Mouse (Mus musculus): ENCODE data around the gene Gm136. TPM values are rescaled to one million over a fixed set of nuclear protein-coding genes. Genes with fewer than 3 reads are reported as not detected.

Gene Gm136
- not detected in 2 replicates for polyA plus RNA-seq (2011; ENCODE audit: insufficient read depth, insufficient read length, low read depth, missing spikeins)

DNA sequence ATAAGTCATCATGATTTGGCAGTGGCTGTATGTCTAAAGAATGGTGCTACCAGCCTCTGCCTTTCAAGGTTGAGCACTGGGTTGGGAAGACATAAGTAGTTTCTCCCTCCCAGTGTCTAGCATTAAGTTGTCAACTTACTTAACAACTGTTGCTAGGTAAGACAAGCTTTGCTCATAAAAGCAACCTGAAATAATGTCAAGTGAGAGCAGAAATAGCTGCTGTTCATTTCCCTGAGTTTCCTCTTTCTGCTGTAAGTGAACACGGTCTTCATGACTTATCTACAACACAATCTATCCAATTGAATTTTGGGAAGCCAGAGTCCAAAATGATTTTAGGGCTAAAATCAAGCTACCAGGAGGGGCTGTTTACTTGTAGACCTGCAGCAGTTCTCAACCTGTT is at the start of gene Gm136:
Gm136 (minus strand) TSS at position 101 of the 400 bp plus-strand sequence.
- no peaks in the 10 kb centered on the region for H3K4me1 ChIP-seq (ENCODE audit: control insufficient read depth, insufficient read depth, low read length)
- no peak for TF ChIP-seq POLR2A (IDR thresholded peaks at IDR 0.05; ENCODE audit: insufficient read depth, low read length)
- no peak for TF ChIP-seq EP300 (IDR thresholded peaks at IDR 0.05; ENCODE audit: insufficient read depth, low read depth, low read length)
- TF ChIP-seq CTCF (IDR thresholded peaks at IDR 0.05; ENCODE audit: low read depth, low read length): no peak
- no peak within 1 kb of the TSS for H3K4me3 ChIP-seq (ENCODE audit: low read depth, low read length)
- no peaks in the 10 kb centered on the region for H3K9me3 ChIP-seq (replicated peaks; ENCODE audit: control insufficient read depth, insufficient read depth, low read length, poor library complexity, severe bottlenecking)
- H3K27ac ChIP-seq (ENCODE audit: insufficient read depth, low read length): no peak within 1 kb of the TSS
- no peaks in the 10 kb centered on the region; the same call in 1 of the 2 replicates for H3K27me3 ChIP-seq (ENCODE audit: control insufficient read depth, insufficient read depth, low read length, poor library complexity, severe bottlenecking)
- H3K9ac ChIP-seq (ENCODE audit: low read depth, poor library complexity, severe bottlenecking): no peak within 1 kb of the TSS
- H3K36me3 ChIP-seq (ENCODE audit: control insufficient read depth, insufficient read depth, low read length, poor library complexity, severe bottlenecking): no peaks in the 10 kb centered on the region

DNA sequence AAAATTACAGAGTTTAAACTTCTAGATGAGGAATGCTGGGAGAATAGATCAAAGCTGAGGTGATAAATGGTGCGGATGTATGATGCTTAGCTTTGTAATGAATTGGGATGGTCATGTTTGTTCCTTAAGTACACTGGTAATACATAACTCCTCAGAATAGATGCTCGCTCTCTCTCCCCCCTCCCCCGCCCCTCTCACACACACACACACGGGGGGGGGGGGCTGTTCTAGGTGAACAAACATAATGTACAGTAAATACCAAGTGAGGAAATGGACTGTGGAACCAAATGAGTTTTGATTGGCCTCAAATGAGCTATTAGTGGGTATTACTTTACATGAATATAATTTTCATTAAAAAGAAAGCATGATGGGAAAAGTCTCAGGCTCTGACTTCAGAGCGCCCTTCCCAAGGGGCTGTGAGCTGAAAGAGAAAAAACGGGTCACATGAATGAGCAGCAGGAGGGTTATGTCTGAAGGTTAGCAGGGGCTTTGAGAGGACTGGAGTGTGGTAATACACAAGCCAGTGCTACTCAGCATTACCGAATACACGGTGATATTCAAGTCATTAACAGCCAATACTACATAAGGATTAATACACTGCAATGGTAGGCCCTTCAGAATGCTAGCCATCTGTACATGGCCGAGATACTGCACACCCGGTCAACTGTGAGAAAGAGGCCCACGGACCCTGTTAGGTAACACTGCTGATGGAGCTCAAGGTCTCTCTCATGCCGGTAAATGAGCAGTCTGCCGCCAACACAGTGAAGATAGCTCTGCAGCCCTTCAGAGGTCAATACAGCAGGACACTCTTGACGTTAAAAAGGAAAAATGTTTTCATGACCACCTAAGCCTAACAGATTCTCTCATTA is 45.3 kb upstream of the Gm136 start:
- Histone ChIP-seq H3K9me3 (replicated peaks; ENCODE audit: control insufficient read depth, insufficient read depth, low read length, poor library complexity, severe bottlenecking) (no peaks in the 10 kb centered on the region), H3K27me3 (ENCODE audit: control insufficient read depth, insufficient read depth, low read length, poor library complexity, severe bottlenecking) (no peaks in the 10 kb centered on the region), H3K4me1 (ENCODE audit: control insufficient read depth, insufficient read depth, low read length) (no peaks in the 10 kb centered on the region), H3K36me3 (ENCODE audit: control insufficient read depth, insufficient read depth, low read length, poor library complexity, severe bottlenecking) (peaks cover 6% of the 10 kb centered on the region), H3K9ac (ENCODE audit: low read depth, poor library complexity, severe bottlenecking) (no peak overlapping the region), H3K4me3 (ENCODE audit: low read depth, low read length) (no peak overlapping the region), H3K27ac (ENCODE audit: insufficient read depth, low read length) (no peak overlapping the region)
- no peak for TF ChIP-seq CTCF (IDR thresholded peaks at IDR 0.05; ENCODE audit: low read depth, low read length)
- no peak for TF ChIP-seq EP300 (IDR thresholded peaks at IDR 0.05; ENCODE audit: insufficient read depth, low read depth, low read length)
- TF ChIP-seq POLR2A (IDR thresholded peaks at IDR 0.05; ENCODE audit: insufficient read depth, low read length): no peak

DNA sequence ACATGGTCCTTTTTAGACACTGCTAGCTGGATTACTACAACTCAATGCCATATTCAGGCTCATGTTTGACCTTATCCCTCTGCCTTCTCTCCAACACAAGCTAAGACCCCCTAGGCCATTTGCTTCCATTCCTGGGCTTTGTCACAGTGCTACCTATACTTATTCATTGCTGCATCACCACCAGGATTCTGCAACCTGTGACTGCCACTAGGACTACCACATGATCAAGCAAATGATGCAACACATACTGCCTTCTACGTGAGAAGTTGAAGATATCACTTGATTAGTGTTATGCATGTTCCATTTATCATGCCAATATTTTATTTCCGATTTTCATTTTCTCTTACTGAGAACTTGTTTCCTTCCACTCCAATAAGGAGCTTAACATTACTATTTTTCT is 41.9 kb upstream of the Gm136 start:
- no peak overlapping the region for H3K27ac ChIP-seq (ENCODE audit: insufficient read depth, low read length)
- H3K4me3 ChIP-seq (ENCODE audit: low read depth, low read length): no peak overlapping the region
- no peak overlapping the region for H3K9ac ChIP-seq (ENCODE audit: low read depth, poor library complexity, severe bottlenecking)
- no peaks in the 10 kb centered on the region for H3K36me3 ChIP-seq (ENCODE audit: control insufficient read depth, insufficient read depth, low read length, poor library complexity, severe bottlenecking)
- H3K4me1 ChIP-seq (ENCODE audit: control insufficient read depth, insufficient read depth, low read length): no peaks in the 10 kb centered on the region
- no peaks in the 10 kb centered on the region for H3K27me3 ChIP-seq (ENCODE audit: control insufficient read depth, insufficient read depth, low read length, poor library complexity, severe bottlenecking)
- H3K9me3 ChIP-seq (replicated peaks; ENCODE audit: control insufficient read depth, insufficient read depth, low read length, poor library complexity, severe bottlenecking): no peaks in the 10 kb centered on the region
- TF ChIP-seq CTCF (IDR thresholded peaks at IDR 0.05; ENCODE audit: low read depth, low read length) (no peak), POLR2A (IDR thresholded peaks at IDR 0.05; ENCODE audit: insufficient read depth, low read length) (no peak), EP300 (IDR thresholded peaks at IDR 0.05; ENCODE audit: insufficient read depth, low read depth, low read length) (no peak)

DNA sequence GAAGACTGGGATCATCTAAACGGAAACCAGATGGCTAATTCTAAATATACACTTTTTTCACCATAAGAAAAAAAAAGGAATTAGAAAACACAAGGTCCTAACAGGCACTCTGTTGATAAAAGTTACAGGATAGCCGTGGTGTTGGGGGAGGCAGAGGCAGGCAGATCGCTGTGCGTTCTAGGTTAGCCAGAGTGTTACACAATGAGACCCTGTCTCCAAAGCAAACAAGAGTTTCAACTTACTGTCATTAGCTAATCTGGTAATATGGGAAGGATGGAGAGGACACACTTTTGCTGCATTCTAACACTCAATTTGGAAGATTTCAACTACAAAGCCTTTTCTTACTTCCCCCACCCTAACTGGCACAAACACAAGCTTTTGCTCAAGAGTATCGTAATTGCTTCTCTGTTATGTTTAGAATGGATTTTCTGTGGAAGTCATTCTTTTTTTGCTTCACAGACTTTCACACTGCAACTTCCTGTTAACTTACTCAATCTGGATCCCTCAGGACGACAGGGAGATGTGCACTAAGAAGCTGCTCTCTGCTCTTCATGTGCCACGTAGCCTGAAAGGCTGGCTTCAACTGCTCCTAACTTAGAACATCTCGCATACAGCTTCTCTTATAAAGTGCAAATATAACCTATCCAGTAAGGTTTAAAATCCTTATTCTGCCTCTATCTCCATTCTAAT is 41.4 kb upstream of the Gm136 start:
- Histone ChIP-seq H3K36me3 (ENCODE audit: control insufficient read depth, insufficient read depth, low read length, poor library complexity, severe bottlenecking) (no peaks in the 10 kb centered on the region), H3K27ac (ENCODE audit: insufficient read depth, low read length) (no peak overlapping the region), H3K9me3 (replicated peaks; ENCODE audit: control insufficient read depth, insufficient read depth, low read length, poor library complexity, severe bottlenecking) (no peaks in the 10 kb centered on the region), H3K9ac (ENCODE audit: low read depth, poor library complexity, severe bottlenecking) (no peak overlapping the region), H3K4me3 (ENCODE audit: low read depth, low read length) (no peak overlapping the region), H3K27me3 (ENCODE audit: control insufficient read depth, insufficient read depth, low read length, poor library complexity, severe bottlenecking) (no peaks in the 10 kb centered on the region), H3K4me1 (ENCODE audit: control insufficient read depth, insufficient read depth, low read length) (no peaks in the 10 kb centered on the region)
- TF ChIP-seq EP300 (IDR thresholded peaks at IDR 0.05; ENCODE audit: insufficient read depth, low read depth, low read length) (no peak), POLR2A (IDR thresholded peaks at IDR 0.05; ENCODE audit: insufficient read depth, low read length) (no peak), CTCF (IDR thresholded peaks at IDR 0.05; ENCODE audit: low read depth, low read length) (no peak)

DNA sequence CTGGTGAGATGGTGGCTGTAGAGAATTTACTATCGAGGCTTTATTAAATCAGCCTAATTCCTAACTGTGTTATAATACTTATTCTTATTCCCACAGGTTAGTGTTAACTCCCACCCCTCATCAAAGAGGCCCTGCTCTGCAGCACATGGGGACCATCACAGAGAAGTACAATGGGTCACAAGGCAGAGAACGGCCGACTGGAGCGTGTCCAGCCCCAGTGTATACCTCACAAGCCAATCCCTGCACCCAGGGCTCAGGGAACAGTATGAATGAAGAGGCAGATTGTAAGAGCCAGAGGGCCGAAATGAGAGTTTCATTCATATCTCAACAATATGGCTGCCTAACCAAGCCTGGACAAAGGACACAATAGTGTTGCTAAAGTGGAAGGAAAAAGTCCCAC is 40.2 kb upstream of the Gm136 start:
- Histone ChIP-seq H3K4me1 (ENCODE audit: control insufficient read depth, insufficient read depth, low read length) (no peaks in the 10 kb centered on the region), H3K9me3 (replicated peaks; ENCODE audit: control insufficient read depth, insufficient read depth, low read length, poor library complexity, severe bottlenecking) (no peaks in the 10 kb centered on the region), H3K27me3 (ENCODE audit: control insufficient read depth, insufficient read depth, low read length, poor library complexity, severe bottlenecking) (no peaks in the 10 kb centered on the region), H3K9ac (ENCODE audit: low read depth, poor library complexity, severe bottlenecking) (no peak overlapping the region), H3K36me3 (ENCODE audit: control insufficient read depth, insufficient read depth, low read length, poor library complexity, severe bottlenecking) (no peaks in the 10 kb centered on the region), H3K4me3 (ENCODE audit: low read depth, low read length) (no peak overlapping the region), H3K27ac (ENCODE audit: insufficient read depth, low read length) (no peak overlapping the region)
- TF ChIP-seq EP300 (IDR thresholded peaks at IDR 0.05; ENCODE audit: insufficient read depth, low read depth, low read length) (no peak), CTCF (IDR thresholded peaks at IDR 0.05; ENCODE audit: low read depth, low read length) (no peak), POLR2A (IDR thresholded peaks at IDR 0.05; ENCODE audit: insufficient read depth, low read length) (no peak)

DNA sequence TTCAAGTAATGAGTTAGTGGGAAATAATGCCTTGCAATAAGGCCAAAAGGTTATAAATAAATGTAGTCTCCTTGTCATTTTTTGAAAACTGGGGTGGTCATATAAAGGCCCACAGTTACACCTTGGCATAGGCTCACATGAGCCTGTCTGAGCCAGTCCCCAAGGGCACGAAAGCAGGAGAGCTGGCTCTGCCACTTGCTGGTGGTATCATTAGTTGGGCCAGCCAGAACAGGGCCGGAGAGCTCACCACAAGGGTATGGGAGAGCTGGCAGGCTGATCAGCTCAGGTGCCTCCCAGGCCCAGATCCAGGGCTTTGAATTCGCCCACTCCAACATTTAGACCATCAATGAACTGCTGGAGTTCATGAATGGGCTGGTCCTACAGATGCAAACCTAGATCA is 30.4 kb upstream of the Gm136 start:
- Histone ChIP-seq H3K27me3 (ENCODE audit: control insufficient read depth, insufficient read depth, low read length, poor library complexity, severe bottlenecking) (no peaks in the 10 kb centered on the region), H3K9me3 (replicated peaks; ENCODE audit: control insufficient read depth, insufficient read depth, low read length, poor library complexity, severe bottlenecking) (no peaks in the 10 kb centered on the region), H3K4me1 (ENCODE audit: control insufficient read depth, insufficient read depth, low read length) (no peaks in the 10 kb centered on the region), H3K9ac (ENCODE audit: low read depth, poor library complexity, severe bottlenecking) (no peak overlapping the region), H3K36me3 (ENCODE audit: control insufficient read depth, insufficient read depth, low read length, poor library complexity, severe bottlenecking) (no peaks in the 10 kb centered on the region), H3K27ac (ENCODE audit: insufficient read depth, low read length) (no peak overlapping the region), H3K4me3 (ENCODE audit: low read depth, low read length) (no peak overlapping the region)
- no peak for TF ChIP-seq CTCF (IDR thresholded peaks at IDR 0.05; ENCODE audit: low read depth, low read length)
- no peak for TF ChIP-seq POLR2A (IDR thresholded peaks at IDR 0.05; ENCODE audit: insufficient read depth, low read length)
- no peak for TF ChIP-seq EP300 (IDR thresholded peaks at IDR 0.05; ENCODE audit: insufficient read depth, low read depth, low read length)

All from ES-Bruce4 (cell line).